Mouse (Mus musculus): Measurements from ENCODE around the gene Ccdc91.

The Ccdc91 gene

GRCm38 (mm10) chr6:147573137-147573536 lies 97.5 kb downstream of the Ccdc91 start:
- DNase-seq (ENCODE audit: low spot score in 2 of 2) = no peak

- DNase-seq (ENCODE audit: low spot score in 2 of 2) = no peak
These were observed 99.0 kb downstream of the Ccdc91 start for GRCm38 (mm10) chr6:147574454-147575182.

GRCm38 (mm10) chr6:147575183-147575784 lies 99.7 kb downstream of the Ccdc91 start:
- no peak for DNase-seq (ENCODE audit: low spot score in 2 of 2)

- no peak for DNase-seq (ENCODE audit: low spot score in 2 of 2)
These were observed 112.0 kb downstream of the Ccdc91 start for GRCm38 (mm10) chr6:147587675-147588074.

- no peak for DNase-seq (ENCODE audit: low spot score in 2 of 2)
These were observed 131.0 kb downstream of the Ccdc91 start for GRCm38 (mm10) chr6:147606666-147607065.

GRCm38 (mm10) chr6:147607613-147608012 lies 132.0 kb downstream of the Ccdc91 start:
- no peak for DNase-seq (ENCODE audit: low spot score in 2 of 2)

- no peak for DNase-seq (ENCODE audit: low spot score in 2 of 2)
These were observed 139.7 kb downstream of the Ccdc91 start for GRCm38 (mm10) chr6:147615306-147615705.

GRCm38 (mm10) chr6:147623142-147623541 lies 147.5 kb downstream of the Ccdc91 start:
- DNase-seq (ENCODE audit: low spot score in 2 of 2) = no peak

GRCm38 (mm10) chr6:147636464-147636863 lies 160.8 kb downstream of the Ccdc91 start:
- DNase-seq (ENCODE audit: low spot score in 2 of 2) = no peak

GRCm38 (mm10) chr6:147643875-147644274 lies 168.2 kb downstream of the Ccdc91 start:
- no peak for DNase-seq (ENCODE audit: low spot score in 2 of 2)

GRCm38 (mm10) chr6:147644391-147644790 lies 168.8 kb downstream of the Ccdc91 start:
- no peak for DNase-seq (ENCODE audit: low spot score in 2 of 2)

- no peak for DNase-seq (ENCODE audit: low spot score in 2 of 2)
These were observed 170.9 kb downstream of the Ccdc91 start for GRCm38 (mm10) chr6:147646401-147646968.

GRCm38 (mm10) chr6:147658025-147658424 lies 182.4 kb downstream of the Ccdc91 start:
- DNase-seq (ENCODE audit: low spot score in 2 of 2) = no peak

GRCm38 (mm10) chr6:147660718-147661117 lies 185.1 kb downstream of the Ccdc91 start:
- no peak for DNase-seq (ENCODE audit: low spot score in 2 of 2)

- DNase-seq (ENCODE audit: low spot score in 2 of 2) = no peak
These were observed 186.2 kb downstream of the Ccdc91 start for GRCm38 (mm10) chr6:147661841-147662240.

GRCm38 (mm10) chr6:147662610-147663009 lies 187.0 kb downstream of the Ccdc91 start:
- no peak for DNase-seq (ENCODE audit: low spot score in 2 of 2)

- peak in 1 of 2 experiments; percentile 44 for DNase-seq (ENCODE audit: low spot score in 2 of 2)
These were observed 188.7 kb downstream of the Ccdc91 start for GRCm38 (mm10) chr6:147664339-147664738.

GRCm38 (mm10) chr6:147671366-147671765 lies 195.7 kb downstream of the Ccdc91 start:
- no peak for DNase-seq (ENCODE audit: low spot score in 2 of 2)

GRCm38 (mm10) chr6:147672481-147672880 lies 196.9 kb downstream of the Ccdc91 start:
- DNase-seq (ENCODE audit: low spot score in 2 of 2) = no peak

- no peak for DNase-seq (ENCODE audit: low spot score in 2 of 2)
These were observed 199.6 kb downstream of the Ccdc91 start for GRCm38 (mm10) chr6:147675022-147675733.

GRCm38 (mm10) chr6:147676214-147676613 lies 200.6 kb downstream of the Ccdc91 start:
- DNase-seq (ENCODE audit: low spot score in 2 of 2) = no peak
